Mouse (Mus musculus) neural tube, embryonic 10.5 days (tissue): ENCODE measurements around the gene Foxj2.

Source experiments
- DNase-seq: peaks from one replicate; pipeline ENCODE4 v3.0.0-alpha.2; 2017; ENCODE audit warnings: low spot score; ENCODE audit errors: extremely low spot score

The Foxj2 gene

GRCm38 (mm10) chr6:122873871-122874719 is 54.4 kb downstream of the Foxj2 start, which contains the start of gene Necap1:
TSS of gene Necap1 (plus strand) at chr6:122874474.
- peak; percentile 98 for DNase-seq

DNA sequence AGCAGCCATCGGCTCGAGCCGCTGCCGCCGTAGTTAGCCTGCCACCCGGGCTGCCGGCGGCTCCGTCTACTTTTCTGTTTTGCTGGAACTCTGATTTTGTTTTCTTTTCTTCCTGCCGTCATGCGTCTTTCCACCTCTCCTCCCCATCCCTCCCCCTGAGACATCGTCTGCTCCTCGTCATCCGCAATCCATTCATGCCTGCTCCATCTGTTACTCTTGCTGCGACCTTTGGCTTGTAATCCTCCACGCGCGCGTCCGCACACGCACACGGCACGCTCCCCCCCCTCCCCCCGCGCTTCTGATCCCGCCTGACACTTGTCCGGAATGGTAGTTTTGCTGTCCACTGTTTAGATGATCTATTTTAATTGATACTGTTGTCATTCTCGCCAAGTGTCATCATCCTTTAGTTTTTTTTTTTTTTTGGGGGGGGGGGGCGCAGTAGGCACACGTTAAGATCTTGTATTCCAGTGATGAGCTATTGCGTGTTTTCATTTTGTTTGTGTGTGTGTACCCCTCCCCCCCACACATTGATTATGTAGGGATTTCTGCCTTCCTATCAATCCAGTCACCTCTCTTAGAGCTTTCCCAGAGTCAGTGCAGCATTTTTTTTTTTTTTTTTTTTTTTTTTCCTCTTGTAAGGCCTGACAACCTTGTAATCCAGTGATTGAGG is 55.1 kb downstream of the Foxj2 start:
- no peak for DNase-seq

DNA sequence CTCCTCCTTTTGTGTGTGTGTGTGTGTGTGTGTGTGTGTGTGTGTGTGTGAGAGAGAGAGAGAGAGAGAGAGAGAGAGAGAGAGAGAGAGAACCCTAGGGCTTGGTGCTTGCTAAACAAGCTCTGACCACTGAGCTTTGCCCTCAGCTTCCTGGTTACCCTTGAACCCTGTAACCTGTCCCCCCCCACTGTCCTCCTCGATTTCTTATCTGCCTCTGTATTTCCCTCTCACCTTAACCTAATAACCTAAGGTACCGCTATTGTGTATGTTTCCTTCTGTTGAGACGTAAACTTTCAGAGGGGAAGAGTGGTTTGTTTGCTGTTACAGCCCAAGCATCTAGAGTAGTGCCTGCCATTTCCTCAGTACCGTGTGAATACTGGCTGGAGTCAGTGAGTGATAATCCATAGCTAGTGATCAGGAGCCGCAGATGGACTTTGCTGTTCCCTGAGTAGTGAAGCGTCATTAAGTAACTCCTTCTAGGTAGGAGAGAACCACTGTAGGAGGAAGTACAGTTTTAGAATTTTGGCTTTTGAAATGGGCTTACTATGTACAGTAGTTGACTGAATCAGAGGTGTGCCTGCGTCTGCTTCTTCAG is 59.5 kb downstream of the Foxj2 start:
- DNase-seq = no peak

GRCm38 (mm10) chr6:122879781-122880505 is 60.2 kb downstream of the Foxj2 start:
- DNase-seq = no peak

- DNase-seq = no peak
Observed at GRCm38 (mm10) chr6:122881287-122881686, 61.6 kb downstream of the Foxj2 start.

- DNase-seq = no peak
Observed at GRCm38 (mm10) chr6:122883603-122884002, 63.9 kb downstream of the Foxj2 start.

DNA sequence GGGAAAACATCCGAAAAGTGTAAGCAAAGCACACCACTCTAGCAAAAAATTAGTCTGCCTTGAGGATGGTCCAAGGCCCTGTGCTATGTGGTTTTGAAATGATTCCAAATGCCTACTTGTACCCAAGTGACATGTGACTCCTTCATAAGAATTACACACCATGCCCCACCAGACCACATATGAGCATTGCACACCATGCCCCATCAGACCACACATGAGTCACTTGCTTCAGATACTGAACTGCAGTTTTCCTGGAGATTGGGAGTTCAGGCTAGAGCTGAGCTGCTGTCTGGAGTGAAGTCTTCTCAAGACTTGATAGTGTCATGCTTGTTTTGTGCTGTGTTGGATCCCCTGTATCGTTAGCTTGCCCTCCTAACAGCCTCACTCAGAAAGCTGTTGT is 69.9 kb downstream of the Foxj2 start:
- DNase-seq = no peak

DNA sequence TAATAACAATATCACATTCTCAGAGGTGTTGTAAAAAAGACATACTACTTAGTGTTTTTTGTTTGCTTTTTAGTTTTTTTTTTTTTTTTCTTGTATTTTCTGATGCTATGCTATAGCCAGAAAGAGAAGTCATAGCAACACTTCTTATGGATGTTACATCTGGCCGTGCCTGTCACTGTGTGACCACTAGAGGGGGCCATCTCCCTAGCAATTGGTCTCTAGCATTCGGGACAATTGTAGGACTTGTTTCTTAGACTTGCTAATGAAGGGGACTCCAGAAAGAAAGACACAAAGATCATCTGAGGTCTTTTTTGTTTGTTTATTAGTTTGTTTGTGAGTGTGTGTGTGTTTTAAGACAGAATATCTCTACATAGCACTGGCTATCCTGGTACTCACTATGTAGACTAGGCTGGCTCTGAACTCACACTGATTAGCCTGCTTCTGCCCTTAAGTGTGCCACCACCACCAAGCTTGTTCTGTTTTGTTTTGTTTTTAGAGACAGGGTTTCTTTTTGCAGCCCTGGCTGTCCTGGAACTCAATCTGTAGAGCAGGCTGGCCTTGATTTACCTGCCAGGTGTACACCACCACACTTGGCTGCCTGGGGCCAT is 72.8 kb downstream of the Foxj2 start:
- peak; percentile 50 for DNase-seq
